Mouse (Mus musculus): ENCODE results near the gene Dus1l. TPM values are rescaled to one million over a fixed set of nuclear protein-coding genes. Genes with fewer than 3 reads are reported as not detected.
A peak's percentile ranks its signal among the peaks of the same experiment; 100 is the strongest.

The Dus1l gene
- polyA plus RNA-seq, 1 experiment from 2014 or later: 49.0 TPM

- 1% methylated on average over 21 of the region's 21 CpGs for WGBS
Observed at GRCm38 (mm10) chr11:120824787-120825288, 28.6 kb upstream of the Dus1l start.

GRCm38 (mm10) chr11:120823956-120824786, 28.0 kb upstream of the Dus1l start, which contains the start of gene Fasn:
Gene Fasn (minus strand): TSS chr11:120824547.
- Histone ChIP-seq H3K27ac (replicated peaks) (peak within 1 kb of the TSS; percentile 99), H3K27me3 (no peaks in the 10 kb centered on the region), H3K36me3 (peaks cover 32% of the 10 kb centered on the region), H3K4me2 (peak within 1 kb of the TSS; percentile 100), H3K9me3 (no peaks in the 10 kb centered on the region), H3K9ac (peak within 1 kb of the TSS; percentile 96), H3K4me1 (replicated peaks) (peaks cover 50% of the 10 kb centered on the region), H3K4me3 (peak within 1 kb of the TSS; percentile 92)
- ATAC-seq (ENCODE audit: low read depth): peak; percentile 93
- WGBS: under 1% methylated on average over 96 of the region's 109 CpGs

More at GRCm38 (mm10) chr11:120824787-120825288, 28.6 kb upstream of the Dus1l start:
- H3K9me3 ChIP-seq: no peaks in the 10 kb centered on the region
- H3K9ac ChIP-seq: peak overlapping the region; percentile 96
- H3K36me3 ChIP-seq: peaks cover 25% of the 10 kb centered on the region
- peak; percentile 3; the same call in 1 of the 2 replicates for ATAC-seq (ENCODE audit: low read depth)
- H3K27me3 ChIP-seq: no peaks in the 10 kb centered on the region
- H3K4me3 ChIP-seq: peak overlapping the region; percentile 92
- peak overlapping the region; percentile 100 for H3K4me2 ChIP-seq
- H3K4me1 ChIP-seq (replicated peaks): peaks cover 50% of the 10 kb centered on the region
- H3K27ac ChIP-seq (replicated peaks): peak overlapping the region; percentile 99

- peak overlapping the region; percentile 92 for H3K4me3 ChIP-seq
- H3K4me2 ChIP-seq: peak overlapping the region; percentile 100
- peak overlapping the region; percentile 99 for H3K27ac ChIP-seq (replicated peaks)
- no peaks in the 10 kb centered on the region for H3K9me3 ChIP-seq
- H3K36me3 ChIP-seq: peaks cover 38% of the 10 kb centered on the region
- H3K4me1 ChIP-seq (replicated peaks): peaks cover 50% of the 10 kb centered on the region
- H3K9ac ChIP-seq: peak overlapping the region; percentile 96
- WGBS: under 1% methylated on average over 40 of the region's 40 CpGs
- peak; percentile 57 for ATAC-seq (ENCODE audit: low read depth)
- no peaks in the 10 kb centered on the region for H3K27me3 ChIP-seq
Observed at GRCm38 (mm10) chr11:120823551-120823947, 27.3 kb upstream of the Dus1l start.

- Histone ChIP-seq H3K36me3 (peaks cover 43% of the 10 kb centered on the region), H3K4me3 (peak overlapping the region; percentile 92), H3K9me3 (no peaks in the 10 kb centered on the region), H3K4me1 (replicated peaks) (peaks cover 50% of the 10 kb centered on the region), H3K9ac (peak overlapping the region; percentile 96), H3K27me3 (no peaks in the 10 kb centered on the region), H3K4me2 (peak overlapping the region; percentile 100), H3K27ac (replicated peaks) (peak overlapping the region; percentile 99)
- no peak for ATAC-seq (ENCODE audit: low read depth)
- WGBS: 1% methylated on average over 14 of the region's 14 CpGs
Observed at GRCm38 (mm10) chr11:120822831-120823550, 26.8 kb upstream of the Dus1l start.

GRCm38 (mm10) chr11:120822321-120822720, 26.1 kb upstream of the Dus1l start:
- H3K9me3 ChIP-seq: no peaks in the 10 kb centered on the region
- H3K27ac ChIP-seq (replicated peaks): no peak overlapping the region; the same call in 1 of the 2 replicates
- H3K9ac ChIP-seq: peak overlapping the region; percentile 96
- no peak for ATAC-seq (ENCODE audit: low read depth)
- no peaks in the 10 kb centered on the region for H3K27me3 ChIP-seq
- H3K36me3 ChIP-seq: peaks cover 50% of the 10 kb centered on the region
- 69% methylated on average over 4 of the region's 4 CpGs for WGBS
- H3K4me2 ChIP-seq: peak overlapping the region; percentile 100
- peaks cover 50% of the 10 kb centered on the region for H3K4me1 ChIP-seq (replicated peaks)
- peak overlapping the region; percentile 92 for H3K4me3 ChIP-seq

- no peak overlapping the region for H3K27ac ChIP-seq (replicated peaks)
- peaks cover 45% of the 10 kb centered on the region for H3K4me1 ChIP-seq (replicated peaks)
- H3K9me3 ChIP-seq: no peaks in the 10 kb centered on the region
- peak overlapping the region; percentile 100 for H3K4me2 ChIP-seq
- peak overlapping the region; percentile 92 for H3K4me3 ChIP-seq
- no peak for ATAC-seq (ENCODE audit: low read depth)
- peak overlapping the region; percentile 96 for H3K9ac ChIP-seq
- peaks cover 60% of the 10 kb centered on the region for H3K36me3 ChIP-seq
- WGBS: 84% methylated on average over 14 of the region's 14 CpGs
- no peaks in the 10 kb centered on the region for H3K27me3 ChIP-seq
Observed at GRCm38 (mm10) chr11:120821076-120821922, 25.1 kb upstream of the Dus1l start.

GRCm38 (mm10) chr11:120820546-120820945, 24.3 kb upstream of the Dus1l start:
- peak overlapping the region; percentile 100; the same call in 1 of the 2 replicates for H3K4me2 ChIP-seq
- peaks cover 38% of the 10 kb centered on the region for H3K4me1 ChIP-seq (replicated peaks)
- peak overlapping the region; percentile 96; the same call in 1 of the 2 replicates for H3K9ac ChIP-seq
- no peaks in the 10 kb centered on the region for H3K27me3 ChIP-seq
- no peaks in the 10 kb centered on the region for H3K9me3 ChIP-seq
- no peak overlapping the region for H3K27ac ChIP-seq (replicated peaks)
- WGBS: 91% methylated on average over 14 of the region's 14 CpGs
- H3K4me3 ChIP-seq: no peak overlapping the region
- H3K36me3 ChIP-seq: peaks cover 68% of the 10 kb centered on the region
- no peak for ATAC-seq (ENCODE audit: low read depth)

- ATAC-seq (ENCODE audit: low read depth): no peak
- Histone ChIP-seq H3K4me3 (no peak overlapping the region), H3K36me3 (peaks cover 78% of the 10 kb centered on the region), H3K27me3 (no peaks in the 10 kb centered on the region), H3K4me2 (no peak overlapping the region), H3K4me1 (replicated peaks) (peaks cover 31% of the 10 kb centered on the region), H3K27ac (replicated peaks) (no peak overlapping the region), H3K9ac (no peak overlapping the region), H3K9me3 (no peaks in the 10 kb centered on the region)
- WGBS: 96% methylated on average over 6 of the region's 6 CpGs
Observed at GRCm38 (mm10) chr11:120819556-120819955, 23.4 kb upstream of the Dus1l start.

- no peaks in the 10 kb centered on the region for H3K9me3 ChIP-seq
- no peak overlapping the region for H3K4me3 ChIP-seq
- peaks cover 91% of the 10 kb centered on the region for H3K36me3 ChIP-seq
- H3K27ac ChIP-seq (replicated peaks): no peak overlapping the region
- H3K4me1 ChIP-seq (replicated peaks): peaks cover 30% of the 10 kb centered on the region
- WGBS: 98% methylated on average over 13 of the region's 13 CpGs
- H3K27me3 ChIP-seq: no peaks in the 10 kb centered on the region
- H3K9ac ChIP-seq: no peak overlapping the region
- ATAC-seq (ENCODE audit: low read depth): no peak
- H3K4me2 ChIP-seq: no peak overlapping the region
Observed at GRCm38 (mm10) chr11:120818251-120818650, 22.0 kb upstream of the Dus1l start.

GRCm38 (mm10) chr11:120817358-120817757, 21.2 kb upstream of the Dus1l start:
- 90% methylated on average over 6 of the region's 6 CpGs for WGBS
- Histone ChIP-seq H3K4me3 (no peak overlapping the region), H3K36me3 (peaks cover 100% of the 10 kb centered on the region), H3K27me3 (no peaks in the 10 kb centered on the region), H3K27ac (replicated peaks) (no peak overlapping the region), H3K4me2 (no peak overlapping the region), H3K9me3 (no peaks in the 10 kb centered on the region), H3K9ac (no peak overlapping the region), H3K4me1 (replicated peaks) (peaks cover 21% of the 10 kb centered on the region)
- ATAC-seq (ENCODE audit: low read depth): no peak

GRCm38 (mm10) chr11:120812068-120812467, 15.9 kb upstream of the Dus1l start:
- ATAC-seq (ENCODE audit: low read depth): no peak
- H3K36me3 ChIP-seq: peaks cover 100% of the 10 kb centered on the region
- H3K9me3 ChIP-seq: no peaks in the 10 kb centered on the region
- H3K4me2 ChIP-seq: no peak overlapping the region
- no peak overlapping the region for H3K4me3 ChIP-seq
- H3K27ac ChIP-seq (replicated peaks): no peak overlapping the region
- H3K27me3 ChIP-seq: no peaks in the 10 kb centered on the region
- H3K9ac ChIP-seq: no peak overlapping the region
- H3K4me1 ChIP-seq (replicated peaks): no peaks in the 10 kb centered on the region
- WGBS: 94% methylated on average over 16 of the region's 16 CpGs

Data from neural tube, embryonic 13.5 days (tissue).